Mouse (Mus musculus) left cerebral cortex, postnatal 4 days (tissue): ENCODE measurements around the gene Spocd1. TPM values are rescaled to one million over a fixed set of nuclear protein-coding genes. Genes with fewer than 3 reads are reported as not detected.

Experiments
- DNase-seq: peaks from one replicate; pipeline ENCODE4 v3.0.0-alpha.2; 2022
- intact Hi-C: fragments of 180-260 bp; cut with DNase I; formaldehyde crosslinking; loops from one replicate; pipeline ENCODE4 v1.15.1; 2025
- total RNA-seq, 2 experiments: library from RNA; stranded (reverse); gene quantifications; 2 replicates each; pipeline ENCODE4 v1.2.3; 2021

The Spocd1 gene
- total RNA-seq, 2 experiments from 2014 or later: 0.24 TPM; not detected in 1

DNA sequence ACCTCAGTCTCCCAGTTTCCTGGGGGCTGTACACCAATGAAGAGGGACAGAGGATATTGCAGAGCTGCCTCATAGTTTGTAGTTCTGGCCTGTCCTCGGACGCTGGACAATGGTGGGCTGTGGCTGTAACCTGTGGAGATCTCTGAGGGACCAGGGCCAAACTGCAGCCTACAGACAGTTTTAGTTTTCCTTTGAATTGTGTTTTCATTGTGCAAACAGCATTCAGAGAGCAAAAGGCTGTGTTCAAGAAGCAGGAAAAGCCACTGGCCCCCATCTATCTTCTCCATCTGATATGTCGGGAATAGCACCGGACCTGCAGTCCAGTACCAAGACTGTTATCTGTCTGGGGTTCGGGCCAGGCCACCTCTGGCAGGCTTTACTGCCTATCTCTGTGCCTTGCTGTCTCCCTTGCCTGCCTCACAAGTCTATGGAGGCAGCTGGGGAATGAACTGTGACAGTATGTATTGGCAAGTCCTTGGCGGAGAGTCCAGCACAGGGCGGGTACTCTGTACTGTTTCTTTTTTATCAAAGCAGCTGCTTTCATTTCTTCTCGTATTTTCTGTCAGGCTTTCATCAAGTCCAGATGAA is 11.9 kb upstream of the Spocd1 start:
- intact Hi-C loops: no loop called here
- no peak for DNase-seq

DNA sequence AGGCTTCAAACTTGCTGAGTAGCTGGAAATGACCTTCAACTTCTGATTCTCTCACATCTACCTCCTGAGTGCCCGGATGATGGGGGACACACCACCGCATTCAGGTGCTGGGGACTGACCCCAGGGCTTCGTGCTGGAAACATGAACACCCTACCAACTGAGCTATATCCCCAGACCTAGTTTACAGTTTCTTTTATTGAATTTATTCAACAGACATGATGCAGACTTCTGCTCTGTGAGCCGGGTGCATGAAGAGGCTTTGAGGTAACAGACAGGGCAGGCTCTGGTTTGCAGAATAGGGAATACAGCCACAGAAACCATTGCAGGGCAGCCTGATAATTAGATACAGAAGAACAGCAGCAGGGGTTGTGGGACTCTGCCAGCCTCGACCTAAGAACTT is 10.6 kb upstream of the Spocd1 start:
- intact Hi-C loops: no loop called here

DNA sequence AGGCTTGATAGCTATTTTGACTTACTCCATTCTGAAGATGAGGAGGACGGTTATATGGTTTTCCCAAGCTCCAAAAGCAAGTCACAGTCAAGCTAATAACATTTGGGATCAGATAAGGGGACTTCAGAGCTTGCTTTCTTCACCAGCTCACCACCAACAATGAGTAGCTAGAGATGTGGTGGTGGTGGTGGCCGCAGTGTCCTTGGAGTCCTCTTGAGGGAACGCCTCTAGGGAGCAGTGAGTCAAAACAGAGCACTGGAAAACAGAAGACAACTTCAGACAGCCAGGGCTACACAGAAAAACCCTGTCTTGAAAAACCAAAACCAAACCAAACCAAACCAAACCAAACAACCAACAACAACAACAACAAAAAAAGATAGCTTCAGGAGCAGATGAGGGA is 10.1 kb upstream of the Spocd1 start:
- no peak for DNase-seq
- intact Hi-C loops: no loop called here

More for the DNA sequence above, 10.6 kb upstream of the Spocd1 start:
- DNase-seq: no peak

DNA sequence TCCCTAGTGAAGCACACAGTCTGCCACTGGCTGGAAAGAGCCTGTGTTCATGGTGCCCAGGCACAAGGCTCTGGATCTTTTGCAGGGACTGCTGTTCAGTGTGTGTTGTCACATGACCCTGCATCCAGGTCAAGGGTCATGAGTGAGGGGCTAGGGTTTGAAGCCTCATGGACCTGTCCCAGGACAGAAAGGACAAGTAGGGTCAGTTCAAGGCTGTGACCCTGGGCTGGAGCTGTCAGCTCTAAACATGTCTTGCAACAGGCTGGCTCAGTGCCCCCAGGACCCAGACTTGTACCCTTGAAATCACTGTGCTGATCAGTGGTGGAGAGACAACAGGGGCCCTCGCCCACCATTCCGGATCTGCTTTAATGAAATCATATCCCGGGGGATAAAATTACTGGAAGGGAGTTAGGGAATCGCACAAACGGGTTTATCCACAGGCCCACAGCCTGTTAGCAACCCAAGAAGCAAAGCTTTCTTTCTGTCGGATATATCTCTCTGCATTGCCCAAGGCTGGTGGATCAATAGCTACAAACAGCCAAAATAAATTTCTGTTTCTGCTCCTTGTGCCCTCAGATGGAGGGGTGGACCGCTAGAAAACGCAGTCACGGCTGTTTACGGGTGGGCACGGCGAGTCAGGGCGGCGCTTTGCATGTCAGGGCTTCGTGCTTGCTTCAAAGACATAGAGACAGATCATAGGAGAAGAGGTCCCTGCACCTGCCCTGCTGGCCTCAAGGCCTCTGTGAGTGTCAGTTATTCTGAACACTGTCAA is 8.3 kb upstream of the Spocd1 start:
- intact Hi-C loops: no loop called here
- no peak for DNase-seq

DNA sequence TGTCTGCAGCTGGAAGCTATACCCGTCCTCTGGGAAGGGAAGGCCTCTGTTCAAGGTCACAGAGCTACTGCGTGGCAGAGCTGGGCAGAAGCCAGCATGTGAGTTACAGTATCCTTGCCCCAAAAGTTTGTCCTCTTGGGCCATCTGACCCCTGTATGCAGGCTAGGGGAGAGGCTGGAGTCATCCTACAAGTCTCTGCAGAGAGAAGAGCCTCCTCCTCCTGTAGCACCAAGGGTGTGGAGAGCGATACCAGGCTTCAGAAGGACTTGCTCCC is 7.8 kb upstream of the Spocd1 start:
- DNase-seq: no peak
- intact Hi-C loops: no loop called here

DNA sequence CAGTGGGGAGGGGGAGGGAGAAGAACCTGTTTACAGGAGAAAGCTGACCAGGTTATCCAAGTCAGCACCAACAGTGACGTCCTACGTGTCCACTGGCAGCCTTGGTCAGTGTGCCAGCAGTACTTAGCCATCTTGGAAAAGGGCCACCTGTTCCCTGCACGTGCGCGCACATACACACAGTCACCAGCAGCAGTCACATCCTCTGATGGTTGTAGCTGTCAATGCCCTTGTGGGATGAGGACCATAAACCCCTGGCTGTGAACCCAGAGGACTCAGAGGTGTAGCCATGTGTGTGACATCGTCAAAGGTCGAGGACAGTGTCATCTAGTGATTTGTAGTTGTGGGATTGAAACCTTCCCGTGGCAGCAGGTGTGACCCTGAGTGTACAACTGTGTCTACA is 4.9 kb upstream of the Spocd1 start:
- intact Hi-C loops: no loop called here
- DNase-seq: no peak

DNA sequence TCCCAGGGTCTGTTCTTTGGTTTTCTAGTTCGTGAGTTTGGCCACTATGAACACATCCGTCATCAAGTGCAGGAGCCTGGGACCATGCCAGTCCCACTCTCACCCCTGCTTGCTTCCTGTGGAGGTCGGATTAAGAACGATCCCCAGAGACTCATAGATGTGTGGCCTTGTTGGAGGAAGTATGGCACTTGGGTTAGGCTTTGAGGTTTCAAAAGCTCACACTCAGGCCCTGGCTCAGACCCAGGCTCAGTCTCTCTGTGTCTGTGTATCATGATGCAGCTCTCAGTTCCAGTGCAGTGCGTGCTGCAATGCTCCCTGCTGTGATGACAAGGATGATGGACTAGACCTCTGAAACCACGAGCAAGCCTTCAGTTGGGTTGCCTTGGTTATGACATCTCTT is 4.4 kb upstream of the Spocd1 start:
- intact Hi-C loops: no loop called here
- DNase-seq: no peak

DNA sequence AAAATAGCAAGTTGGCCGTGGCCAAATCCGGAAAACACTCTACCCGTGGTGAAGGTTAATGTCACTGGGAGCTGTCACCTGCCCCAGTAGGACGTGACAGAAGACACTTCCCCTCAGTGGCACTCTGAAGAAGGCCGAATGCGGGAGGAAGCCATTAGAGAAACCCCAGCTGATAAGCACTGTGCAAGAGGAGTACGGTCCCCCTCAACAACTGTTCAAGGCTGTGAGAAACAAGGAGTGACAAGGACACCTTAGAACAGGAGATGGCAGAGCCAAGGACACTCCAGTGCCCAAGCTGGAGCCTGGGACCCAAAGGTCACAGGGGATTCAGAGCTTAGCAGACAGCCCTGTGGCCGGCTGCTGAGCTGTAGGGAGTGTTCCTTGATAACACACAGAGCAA is 2.5 kb upstream of the Spocd1 start:
- DNase-seq: no peak
- intact Hi-C loops: no loop called here

DNA sequence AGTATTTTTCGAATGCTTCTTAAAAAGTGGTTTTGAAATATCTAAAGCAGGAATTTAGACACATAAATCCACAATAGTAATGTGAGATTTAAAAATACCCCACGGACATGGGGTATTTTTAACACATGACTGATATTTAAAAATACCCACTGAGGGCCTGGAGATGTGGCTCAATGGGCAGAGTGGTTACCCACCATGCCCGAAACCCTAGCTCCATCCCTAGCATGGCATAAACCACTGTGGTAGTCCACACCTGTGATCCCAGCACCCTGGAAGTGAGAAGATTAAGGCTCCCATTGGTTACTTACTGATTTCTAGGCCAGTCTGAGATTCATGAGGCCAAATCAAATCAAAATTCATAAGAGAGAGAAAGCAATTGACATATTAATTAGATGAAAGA is 2.0 kb upstream of the Spocd1 start:
- intact Hi-C loops: no loop called here
- DNase-seq: no peak

DNA sequence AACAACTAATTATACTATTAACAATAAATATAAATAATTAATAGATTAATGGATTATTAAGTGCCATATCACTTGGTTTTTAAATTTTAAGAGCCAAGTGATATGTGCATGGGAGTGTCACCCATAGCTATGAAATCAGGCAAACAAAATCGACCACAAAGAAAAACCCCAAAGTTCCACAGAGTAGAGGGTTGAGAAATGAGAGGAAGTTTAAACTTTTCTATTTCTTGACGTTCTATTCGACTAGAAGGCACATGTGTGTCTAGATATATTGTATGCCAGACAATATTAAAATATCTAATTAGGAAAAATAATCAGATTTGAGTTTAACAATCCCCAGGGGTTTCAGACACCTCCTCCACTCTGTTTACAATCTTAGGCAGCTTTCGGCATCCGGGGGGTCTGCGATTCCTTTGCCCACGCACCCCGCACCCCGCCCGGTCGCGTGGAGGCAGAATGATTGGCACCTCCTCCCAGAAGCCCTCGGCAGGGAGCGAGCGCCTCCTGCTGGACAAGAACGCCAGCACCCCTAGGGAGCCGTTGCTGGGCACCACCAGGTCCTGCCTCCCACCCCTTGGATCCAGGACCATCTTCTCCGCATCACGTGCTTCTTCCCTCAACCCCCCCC is 811 bp upstream of the Spocd1 start:
- peak; percentile 77 for DNase-seq
- intact Hi-C loops: no loop called here

DNA sequence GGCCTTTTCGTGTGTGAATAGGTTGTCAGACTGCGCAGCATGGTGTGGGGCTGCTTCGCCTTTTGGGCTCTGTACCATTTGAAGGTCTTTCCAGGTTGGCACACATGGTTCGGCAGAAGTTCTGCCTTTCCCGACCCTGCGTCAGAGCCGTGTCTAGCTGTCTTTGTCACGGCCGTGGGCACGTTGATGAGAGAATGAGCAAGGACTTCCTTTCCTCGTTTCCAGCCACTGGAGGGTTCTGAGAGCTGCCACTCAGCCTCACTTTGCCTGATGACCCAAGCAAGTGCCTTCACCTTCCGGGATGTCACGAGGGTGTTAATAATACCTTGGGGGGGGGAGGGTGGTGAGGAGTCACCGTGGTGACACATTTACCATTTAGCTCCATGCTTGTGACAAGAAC is 4.6 kb downstream of the Spocd1 start:
- DNase-seq: no peak
- intact Hi-C loops: loop anchor here (10.0 kb wide), 2 partner anchors 89 to 149 kb away; no protein-coding TSS in a partner anchor

DNA sequence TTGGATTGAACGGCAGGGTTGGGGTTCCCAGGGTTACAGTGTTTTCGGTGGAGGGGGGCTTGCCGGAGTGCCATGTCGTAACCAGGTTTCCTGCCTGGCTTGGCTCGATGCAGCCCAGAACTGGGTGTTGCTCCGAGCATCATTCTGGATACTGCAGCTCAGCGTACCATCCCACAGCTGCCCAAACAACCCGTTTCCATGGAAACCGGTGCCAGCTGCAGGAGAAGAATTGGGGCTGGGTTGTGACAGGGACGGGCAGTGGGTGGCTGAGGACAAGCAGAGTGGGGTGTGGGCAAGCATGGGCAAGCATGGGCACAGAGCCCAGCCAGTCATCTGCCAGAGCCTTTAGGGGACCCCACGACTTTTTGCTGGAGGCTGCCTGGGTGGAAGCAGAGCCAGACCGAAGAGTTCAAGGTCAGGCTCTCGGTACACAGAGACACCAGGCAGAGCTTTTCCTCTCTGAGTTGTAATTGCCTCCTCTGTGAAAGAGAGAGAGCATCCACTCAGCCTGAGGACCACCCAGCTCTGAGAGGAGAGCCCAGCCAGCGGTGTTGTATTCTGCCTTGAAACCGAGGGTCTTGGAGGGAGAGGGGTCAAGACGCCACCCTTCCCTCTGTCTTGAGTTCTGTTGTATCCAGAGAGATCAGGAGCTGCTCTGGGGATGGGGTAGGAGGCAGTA is 5.3 kb downstream of the Spocd1 start:
- intact Hi-C loops: loop anchor here (10.0 kb wide), 2 partner anchors 90 to 150 kb away; no protein-coding TSS in a partner anchor
- peak; percentile 51 for DNase-seq

DNA sequence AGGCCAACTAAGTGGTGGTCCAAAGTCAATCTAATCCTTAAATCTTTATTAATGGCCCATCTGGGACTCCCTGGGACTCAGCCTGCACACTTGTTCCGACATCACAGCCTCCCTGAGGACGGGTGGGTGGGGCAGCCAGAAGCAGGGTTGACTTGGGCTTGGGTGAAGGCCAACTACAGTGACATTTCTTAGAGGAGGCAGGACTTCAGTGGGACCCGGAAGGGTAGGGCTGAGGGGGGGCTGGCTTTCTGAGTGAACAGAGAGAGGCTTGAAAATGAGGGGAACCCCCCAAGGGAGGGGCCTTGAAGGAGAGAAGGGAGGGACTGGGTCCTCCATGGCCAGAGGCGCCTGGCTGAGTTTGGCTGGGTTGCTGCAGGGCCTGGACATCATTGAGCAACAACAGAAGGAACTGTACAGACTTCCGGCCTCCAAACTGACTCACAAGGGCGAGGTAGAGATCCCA is 22.3 kb downstream of the Spocd1 start:
- no peak for DNase-seq
- intact Hi-C loops: no loop called here

DNA sequence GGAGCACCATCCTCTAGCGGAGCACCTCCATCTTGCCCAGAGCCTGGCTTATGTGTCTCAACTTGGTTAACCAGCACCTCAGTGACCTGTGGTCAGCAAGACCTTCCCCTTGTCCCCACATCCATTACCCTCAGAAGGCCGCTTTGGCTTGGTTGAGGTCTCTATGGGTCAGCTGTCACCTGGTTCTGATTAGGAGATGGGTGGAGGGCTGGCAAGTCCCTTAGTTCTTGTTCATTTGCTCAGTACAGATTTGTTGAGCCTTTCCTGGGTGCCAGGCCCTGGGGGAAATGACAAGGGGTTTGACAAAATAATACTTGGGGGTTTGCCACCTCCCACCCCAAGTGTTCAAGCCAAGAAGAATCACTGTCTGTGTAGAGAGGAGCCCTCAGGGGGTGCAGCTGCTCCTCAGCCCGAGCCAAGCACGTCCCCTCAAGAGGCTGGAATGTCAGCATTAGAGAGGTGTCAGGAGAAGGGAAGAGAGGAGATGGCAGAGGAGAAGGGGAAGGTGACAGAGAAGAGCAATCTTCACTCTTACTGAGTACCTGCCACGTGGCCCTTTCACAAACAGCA is 23.3 kb downstream of the Spocd1 start:
- DNase-seq: peak; percentile 38
- intact Hi-C loops: no loop called here

DNA sequence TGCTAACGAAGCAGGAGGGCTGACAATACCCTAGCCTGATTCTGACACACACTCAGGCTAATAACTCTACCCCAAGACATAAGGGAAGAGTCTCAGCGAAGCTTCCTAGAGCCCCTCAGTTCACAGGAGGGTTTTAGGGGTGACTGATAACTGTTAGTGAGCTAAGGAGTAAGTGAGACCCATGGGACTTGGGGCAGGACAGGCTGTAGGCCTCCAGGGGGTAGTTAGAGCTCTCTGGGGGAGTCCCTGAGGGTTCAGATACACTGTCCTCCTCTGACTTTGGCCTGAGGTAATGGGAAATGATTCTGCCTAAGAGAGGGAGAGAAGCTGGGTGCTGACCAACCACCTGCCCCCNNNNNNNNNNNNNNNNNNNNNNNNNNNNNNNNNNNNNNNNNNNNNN is 25.5 kb downstream of the Spocd1 start:
- no peak for DNase-seq
- intact Hi-C loops: no loop called here

DNA sequence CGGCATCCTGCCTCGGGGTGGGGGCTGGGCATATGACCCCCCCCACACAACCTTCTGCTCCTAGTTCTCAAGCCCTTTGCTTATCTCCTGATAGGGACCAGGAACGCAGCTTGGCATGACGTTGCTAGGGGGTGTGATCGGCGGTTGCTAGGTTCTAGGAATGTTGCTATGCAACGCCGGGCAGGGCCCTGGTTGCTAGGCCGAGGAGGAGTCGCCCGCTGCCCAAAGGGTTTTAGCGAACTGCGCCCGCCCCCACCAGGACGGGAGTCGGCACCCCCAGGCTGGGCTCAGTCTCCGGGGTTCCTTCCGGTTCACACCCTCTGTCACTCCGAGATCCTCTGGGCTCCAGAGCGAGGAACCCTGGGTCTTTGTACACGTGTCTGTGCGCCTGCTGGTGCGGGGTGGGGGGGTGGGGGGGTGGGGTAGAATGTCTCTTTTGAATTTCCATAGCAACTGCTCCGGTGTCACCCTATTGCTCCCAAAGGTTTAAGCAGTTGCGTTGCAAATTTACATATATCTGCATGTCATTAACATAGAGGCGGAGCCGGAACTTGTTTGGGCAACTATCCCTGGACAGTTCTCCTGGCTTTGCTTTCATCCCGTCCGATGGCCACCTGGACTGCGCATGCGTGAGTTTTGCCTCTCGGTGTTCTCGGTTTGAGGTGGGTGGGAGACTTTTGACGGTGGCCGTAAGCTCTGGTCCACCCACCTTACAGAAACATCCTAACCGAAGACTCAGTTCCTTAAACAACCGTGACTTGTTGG is 31.3 kb downstream of the Spocd1 start:
- intact Hi-C loops: no loop called here

DNA sequence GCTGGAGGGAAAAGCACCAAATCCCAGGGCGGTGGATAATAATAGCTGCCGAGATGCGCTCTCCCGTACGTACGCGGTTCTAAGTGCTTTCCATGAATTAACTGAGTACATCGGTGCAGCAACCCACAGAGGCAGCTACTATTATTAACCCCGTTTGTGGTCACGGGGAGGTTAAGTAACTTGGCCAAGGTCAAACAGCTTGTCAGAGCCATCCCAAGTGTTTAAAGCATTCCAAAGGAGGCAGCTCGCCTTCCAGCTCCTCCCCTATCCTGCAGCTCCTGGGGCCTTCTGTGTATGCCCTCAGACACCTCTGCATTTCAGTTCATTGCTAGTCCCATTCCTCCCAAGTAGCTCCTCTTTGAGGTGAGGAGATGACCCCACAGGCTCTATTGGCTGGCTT is 36.2 kb downstream of the Spocd1 start:
- no peak for DNase-seq
- intact Hi-C loops: no loop called here

More for the DNA sequence above, 31.3 kb downstream of the Spocd1 start:
- DNase-seq: peak; percentile 77

DNA sequence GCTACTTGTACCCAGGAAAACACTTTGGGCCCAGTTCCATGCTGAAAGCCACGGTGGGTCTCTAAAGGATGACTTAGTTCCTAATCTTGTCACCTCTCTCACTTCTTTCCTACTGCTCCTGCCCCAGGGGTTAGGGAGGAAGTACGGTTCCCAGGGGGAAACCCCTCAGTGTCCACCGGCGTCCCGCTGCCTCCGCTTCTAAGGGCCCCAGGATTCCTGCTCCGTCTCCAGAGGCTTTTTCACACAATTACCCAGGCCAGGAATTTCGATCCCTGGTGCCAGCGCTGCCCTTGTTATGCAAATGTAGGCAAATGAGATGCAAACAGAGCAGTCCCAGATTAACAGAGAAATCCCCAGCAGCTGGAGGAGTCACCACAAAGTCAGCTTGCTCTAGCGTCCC is 37.2 kb downstream of the Spocd1 start:
- intact Hi-C loops: no loop called here
- DNase-seq: peak; percentile 54

DNA sequence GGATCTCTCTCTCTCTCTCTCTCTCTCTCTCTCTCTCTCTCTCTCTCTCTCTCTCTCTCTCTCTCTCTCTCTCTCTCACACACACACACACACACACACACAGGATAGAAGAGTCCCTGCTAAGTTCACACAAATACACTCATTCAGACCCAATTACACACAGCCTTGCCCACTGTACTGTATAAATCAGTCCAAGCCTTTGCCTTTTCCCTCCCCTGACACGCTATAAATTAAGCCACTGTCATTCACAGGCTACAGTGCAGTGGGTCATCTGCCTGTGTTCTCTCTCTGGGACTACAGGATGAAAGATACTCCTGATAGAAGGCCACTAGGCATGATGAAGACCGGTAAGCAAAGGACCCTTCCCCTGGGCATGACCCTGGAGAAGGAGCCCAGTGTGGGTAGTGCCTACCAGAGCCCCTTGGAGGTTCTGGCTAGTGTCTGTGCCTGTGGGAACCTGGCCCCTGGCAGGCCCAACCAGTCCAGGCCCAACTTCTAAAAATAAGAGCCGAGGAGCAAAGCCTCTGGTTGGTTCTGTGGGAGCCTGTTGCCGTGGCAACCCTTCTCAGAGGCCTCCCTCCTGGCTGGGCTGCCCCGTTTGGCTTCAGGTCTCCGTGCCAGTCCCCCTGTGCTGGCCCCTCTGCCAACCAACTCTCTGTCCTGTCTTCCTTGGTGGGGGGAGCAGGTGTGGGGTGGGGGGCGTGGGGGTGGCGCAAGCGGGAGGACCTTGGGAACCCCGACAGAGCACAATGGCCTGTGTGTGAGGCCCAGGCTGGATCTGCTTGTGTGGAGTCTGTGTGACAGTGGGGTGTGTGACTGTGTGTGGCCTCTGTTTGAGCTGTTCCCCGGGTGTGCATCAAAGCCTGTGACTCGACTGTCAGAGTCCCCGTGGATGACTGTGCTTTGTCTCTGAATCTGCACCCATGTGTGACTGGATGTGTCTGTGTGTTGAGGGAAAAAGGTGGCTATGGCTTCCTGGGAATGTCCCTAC is 38.3 kb downstream of the Spocd1 start:
- intact Hi-C loops: no loop called here
- peak; percentile 86 for DNase-seq
